Mouse (Mus musculus) C2C12 (cell line): ENCODE data around the gene Mvb12a. TPM values are rescaled to one million over a fixed set of nuclear protein-coding genes. Genes with fewer than 3 reads are reported as not detected.

Experiments
- H3K27me3 ChIP-seq: one replicate; pipeline ENCODE4 v1.6.1; 2011; ENCODE audit not compliant: control insufficient read depth, insufficient read depth, insufficient read length
- H3K36me3 ChIP-seq: one replicate; pipeline ENCODE4 v1.6.1; 2011; ENCODE audit not compliant: control insufficient read depth, insufficient read depth
- H3K4me3 ChIP-seq: one replicate; pipeline ENCODE4 v1.5.1; 2011; ENCODE audit warnings: mild to moderate bottlenecking, control low read depth; ENCODE audit not compliant: poor library complexity, insufficient read depth, severe bottlenecking
- H3K79me2 ChIP-seq: one replicate; pipeline ENCODE4 v1.6.1; 2011; ENCODE audit not compliant: control insufficient read depth, insufficient read depth
- H3K79me3 ChIP-seq: one replicate; pipeline ENCODE4 v1.6.1; 2011; ENCODE audit warnings: low read depth, control low read depth
- H3ac ChIP-seq: one replicate; pipeline ENCODE3; 2011; ENCODE audit warnings: low read depth; ENCODE audit not compliant: control insufficient read depth, insufficient read length
- CEBPB ChIP-seq: IDR thresholded peaks from one replicate; pipeline ENCODE4 v1.6.1; 2011; ENCODE audit warnings: low read depth, mild to moderate bottlenecking, control low read depth, moderate library complexity
- CTCF ChIP-seq: IDR thresholded peaks from one replicate; pipeline ENCODE4 v1.5.1; 2011; ENCODE audit not compliant: control insufficient read depth, insufficient read depth, insufficient read length
- FOSL1 ChIP-seq: IDR thresholded peaks from one replicate; pipeline ENCODE4 v1.8.0; 2011; ENCODE audit warnings: mild to moderate bottlenecking, low read length; ENCODE audit not compliant: poor library complexity, insufficient read depth, severe bottlenecking
- MAX ChIP-seq: IDR thresholded peaks from one replicate; pipeline ENCODE4 v1.6.1; 2011; ENCODE audit warnings: mild to moderate bottlenecking, control low read depth
- MYOD1 ChIP-seq: IDR thresholded peaks from one replicate; pipeline ENCODE4 v1.6.1; 2011; ENCODE audit warnings: low read depth; ENCODE audit not compliant: control insufficient read depth, insufficient read length
- MYOG ChIP-seq: IDR thresholded peaks from one replicate; pipeline ENCODE4 v1.6.1; 2011; ENCODE audit not compliant: control insufficient read depth, insufficient read length; ENCODE audit errors: extremely low read depth
- USF1 ChIP-seq: IDR thresholded peaks from one replicate; pipeline ENCODE4 v1.6.1; 2011; ENCODE audit warnings: low read depth, mild to moderate bottlenecking, control low read depth, moderate library complexity
- long read RNA-seq, 2 experiments: library from polyadenylated mRNA; unstranded; transcript quantifications; one replicate each; pipeline ENCODE4 v2.0.0; 2019 to 2020
- polyA plus RNA-seq: library from polyadenylated mRNA; unstranded; fragments of >200 nt; fragmentation: generic; extraction: Trizol; gene quantifications from one replicate; pipeline ENCODE4 v1.2.1, GENCODE M21; 2012; ENCODE audit warnings: missing spikeins

Gene Mvb12a
- 70.7 TPM for polyA plus RNA-seq
- long read RNA-seq, experiment 1, transcript Mvb12a-201 (9 exons, 1,062 nt): major isoform, 56 of 67 reads
- long read RNA-seq, experiment 1, partial matches to known transcripts: 4 of 67 reads
- long read RNA-seq, experiment 1, other reads (novel, unspliced or antisense): 7 of 67 reads
- long read RNA-seq, experiment 2, transcript Mvb12a-201 (9 exons, 1,062 nt): major isoform, 29 of 36 reads
- long read RNA-seq, experiment 2, partial matches to known transcripts: 0 of 36 reads
- long read RNA-seq, experiment 2, other reads (novel, unspliced or antisense): 7 of 36 reads

- no peak for TF ChIP-seq MYOD1
- no peak for TF ChIP-seq MYOG
- TF ChIP-seq CEBPB: no peak
- peak; percentile 31 for TF ChIP-seq USF1
- no peak for TF ChIP-seq MAX
- no peak for TF ChIP-seq FOSL1
- no peak for TF ChIP-seq CTCF
- Histone ChIP-seq H3K27me3 (no peaks in the 10 kb centered on the region), H3ac (peak within 1 kb of the TSS; percentile 86)
Measured at GRCm38 (mm10) chr8:71542632-71543343, at the start of gene Mvb12a. Mvb12a (plus strand) TSS chr8:71542922.

GRCm38 (mm10) chr8:71495039-71495438, 47.7 kb upstream of the Mvb12a start:
- H3K79me2 ChIP-seq: peaks cover 8% of the 10 kb centered on the region
- H3K36me3 ChIP-seq: peaks cover 17% of the 10 kb centered on the region
- H3K4me3 ChIP-seq: no peak overlapping the region

More at GRCm38 (mm10) chr8:71542632-71543343, at the start of gene Mvb12a:
- Histone ChIP-seq H3K79me3 (peaks cover 6% of the 10 kb centered on the region), H3K36me3 (no peaks in the 10 kb centered on the region), H3K4me3 (peak within 1 kb of the TSS; percentile 61), H3K79me2 (peaks cover 12% of the 10 kb centered on the region)

GRCm38 (mm10) chr8:71495811-71496210, 46.9 kb upstream of the Mvb12a start:
- H3K79me2 ChIP-seq: no peaks in the 10 kb centered on the region
- no peak overlapping the region for H3K4me3 ChIP-seq
- H3K36me3 ChIP-seq: peaks cover 9% of the 10 kb centered on the region
- no peak overlapping the region for H3ac ChIP-seq
- no peaks in the 10 kb centered on the region for H3K27me3 ChIP-seq
- TF ChIP-seq CTCF (no peak), MYOG (no peak), MYOD1 (no peak), USF1 (no peak), CEBPB (no peak), FOSL1 (no peak), MAX (no peak)
- H3K79me3 ChIP-seq: no peaks in the 10 kb centered on the region

More at GRCm38 (mm10) chr8:71495039-71495438, 47.7 kb upstream of the Mvb12a start:
- peaks cover under 1% of the 10 kb centered on the region for H3K79me3 ChIP-seq
- H3K27me3 ChIP-seq: no peaks in the 10 kb centered on the region
- no peak overlapping the region for H3ac ChIP-seq
- TF ChIP-seq CTCF (peak; percentile 38), FOSL1 (no peak)

- H3K79me2 ChIP-seq: no peaks in the 10 kb centered on the region
- H3K36me3 ChIP-seq: peaks cover 8% of the 10 kb centered on the region
- no peak for TF ChIP-seq MYOG
- no peak overlapping the region for H3K4me3 ChIP-seq
- no peaks in the 10 kb centered on the region for H3K79me3 ChIP-seq
- H3ac ChIP-seq: peak overlapping the region; percentile 42
- no peaks in the 10 kb centered on the region for H3K27me3 ChIP-seq
Measured at GRCm38 (mm10) chr8:71496481-71496880, 46.2 kb upstream of the Mvb12a start.

- H3K27me3 ChIP-seq: no peaks in the 10 kb centered on the region
- no peak overlapping the region for H3K4me3 ChIP-seq
- no peaks in the 10 kb centered on the region for H3K79me3 ChIP-seq
- TF ChIP-seq USF1: no peak
- no peak for TF ChIP-seq CEBPB
- no peak for TF ChIP-seq CTCF
- TF ChIP-seq FOSL1: no peak
- TF ChIP-seq MAX: no peak
- TF ChIP-seq MYOD1: no peak
- no peak for TF ChIP-seq MYOG
- H3K36me3 ChIP-seq: peaks cover 5% of the 10 kb centered on the region
- H3K79me2 ChIP-seq: no peaks in the 10 kb centered on the region
- no peak overlapping the region for H3ac ChIP-seq
Measured at GRCm38 (mm10) chr8:71497077-71497645, 45.6 kb upstream of the Mvb12a start.
